Mouse (Mus musculus): ENCODE measurements around the gene Cpa2. TPM values are rescaled to one million over a fixed set of nuclear protein-coding genes. Genes with fewer than 3 reads are reported as not detected.

Cpa2 gene
- polyA plus RNA-seq, 1 experiment = 1.2 TPM

- Histone ChIP-seq H3K4me3 (ENCODE audit: insufficient read depth, low read length) (no peak overlapping the region), H3K4me1 (ENCODE audit: control insufficient read depth, insufficient read depth, low read length) (peaks cover 5% of the 10 kb centered on the region; the same call in 1 of the 2 replicates)
- TF ChIP-seq POLR2A (IDR thresholded peaks at IDR 0.05; ENCODE audit: low read depth, low read length) (no peak), CTCF (IDR thresholded peaks at IDR 0.05; ENCODE audit: borderline replicate concordance, insufficient read depth, low read length) (no peak)
Measured at GRCm38 (mm10) chr6:30570012-30570411, 28.6 kb downstream of the Cpa2 start.

GRCm38 (mm10) chr6:30572456-30573311 is 31.3 kb downstream of the Cpa2 start:
- no peak for TF ChIP-seq CTCF (IDR thresholded peaks at IDR 0.05; ENCODE audit: borderline replicate concordance, insufficient read depth, low read length)
- no peak for TF ChIP-seq POLR2A (IDR thresholded peaks at IDR 0.05; ENCODE audit: low read depth, low read length)
- H3K4me3 ChIP-seq (ENCODE audit: insufficient read depth, low read length) = no peak overlapping the region
- peak overlapping the region; percentile 21; the same call in 1 of the 2 replicates for H3K27ac ChIP-seq (ENCODE audit: insufficient read depth, low read length)
- peaks cover 8% of the 10 kb centered on the region; the same call in 1 of the 2 replicates for H3K4me1 ChIP-seq (ENCODE audit: control insufficient read depth, insufficient read depth, low read length)

More at GRCm38 (mm10) chr6:30570012-30570411, 28.6 kb downstream of the Cpa2 start:
- H3K27ac ChIP-seq (ENCODE audit: insufficient read depth, low read length) = no peak overlapping the region

GRCm38 (mm10) chr6:30573380-30573779 is 32.0 kb downstream of the Cpa2 start:
- peaks cover 8% of the 10 kb centered on the region; the same call in 1 of the 2 replicates for H3K4me1 ChIP-seq (ENCODE audit: control insufficient read depth, insufficient read depth, low read length)
- H3K4me3 ChIP-seq (ENCODE audit: insufficient read depth, low read length) = no peak overlapping the region
- no peak overlapping the region; the same call in 1 of the 2 replicates for H3K27ac ChIP-seq (ENCODE audit: insufficient read depth, low read length)
- TF ChIP-seq CTCF (IDR thresholded peaks at IDR 0.05; ENCODE audit: borderline replicate concordance, insufficient read depth, low read length) = no peak
- TF ChIP-seq POLR2A (IDR thresholded peaks at IDR 0.05; ENCODE audit: low read depth, low read length) = no peak

GRCm38 (mm10) chr6:30574945-30575344 is 33.6 kb downstream of the Cpa2 start:
- Histone ChIP-seq H3K27ac (ENCODE audit: insufficient read depth, low read length) (no peak overlapping the region), H3K4me3 (ENCODE audit: insufficient read depth, low read length) (no peak overlapping the region), H3K4me1 (ENCODE audit: control insufficient read depth, insufficient read depth, low read length) (peaks cover 8% of the 10 kb centered on the region; the same call in 1 of the 2 replicates)
- no peak for TF ChIP-seq POLR2A (IDR thresholded peaks at IDR 0.05; ENCODE audit: low read depth, low read length)
- no peak for TF ChIP-seq CTCF (IDR thresholded peaks at IDR 0.05; ENCODE audit: borderline replicate concordance, insufficient read depth, low read length)

- Histone ChIP-seq H3K4me1 (ENCODE audit: control insufficient read depth, insufficient read depth, low read length) (peaks cover 8% of the 10 kb centered on the region; the same call in 1 of the 2 replicates), H3K4me3 (ENCODE audit: insufficient read depth, low read length) (no peak overlapping the region), H3K27ac (ENCODE audit: insufficient read depth, low read length) (peak overlapping the region; percentile 39; the same call in 1 of the 2 replicates)
- TF ChIP-seq CTCF (IDR thresholded peaks at IDR 0.05; ENCODE audit: borderline replicate concordance, insufficient read depth, low read length) (no peak), POLR2A (IDR thresholded peaks at IDR 0.05; ENCODE audit: low read depth, low read length) (no peak)
Measured at GRCm38 (mm10) chr6:30576477-30577203, 35.3 kb downstream of the Cpa2 start.

GRCm38 (mm10) chr6:30579961-30580840 is 38.8 kb downstream of the Cpa2 start:
- H3K4me3 ChIP-seq (ENCODE audit: insufficient read depth, low read length) = no peak overlapping the region
- no peak overlapping the region for H3K27ac ChIP-seq (ENCODE audit: insufficient read depth, low read length)
- TF ChIP-seq CTCF (IDR thresholded peaks at IDR 0.05; ENCODE audit: borderline replicate concordance, insufficient read depth, low read length) = no peak
- TF ChIP-seq POLR2A (IDR thresholded peaks at IDR 0.05; ENCODE audit: low read depth, low read length) = no peak
- H3K4me1 ChIP-seq (ENCODE audit: control insufficient read depth, insufficient read depth, low read length) = peaks cover 2% of the 10 kb centered on the region; the same call in 1 of the 2 replicates

GRCm38 (mm10) chr6:30580841-30581176 is 39.4 kb downstream of the Cpa2 start:
- Histone ChIP-seq H3K4me3 (ENCODE audit: insufficient read depth, low read length) (no peak overlapping the region), H3K4me1 (ENCODE audit: control insufficient read depth, insufficient read depth, low read length) (peaks cover 2% of the 10 kb centered on the region; the same call in 1 of the 2 replicates), H3K27ac (ENCODE audit: insufficient read depth, low read length) (no peak overlapping the region)
- TF ChIP-seq CTCF (IDR thresholded peaks at IDR 0.05; ENCODE audit: borderline replicate concordance, insufficient read depth, low read length) (no peak), POLR2A (IDR thresholded peaks at IDR 0.05; ENCODE audit: low read depth, low read length) (no peak)

GRCm38 (mm10) chr6:30586886-30587442 is 45.6 kb downstream of the Cpa2 start:
- Histone ChIP-seq H3K27ac (ENCODE audit: insufficient read depth, low read length) (no peak overlapping the region), H3K4me1 (ENCODE audit: control insufficient read depth, insufficient read depth, low read length) (no peaks in the 10 kb centered on the region), H3K4me3 (ENCODE audit: insufficient read depth, low read length) (no peak overlapping the region)
- TF ChIP-seq CTCF (IDR thresholded peaks at IDR 0.05; ENCODE audit: borderline replicate concordance, insufficient read depth, low read length) (no peak), POLR2A (IDR thresholded peaks at IDR 0.05; ENCODE audit: low read depth, low read length) (no peak)

GRCm38 (mm10) chr6:30589819-30590218 is 48.4 kb downstream of the Cpa2 start:
- Histone ChIP-seq H3K4me1 (ENCODE audit: control insufficient read depth, insufficient read depth, low read length) (no peaks in the 10 kb centered on the region), H3K4me3 (ENCODE audit: insufficient read depth, low read length) (no peak overlapping the region), H3K27ac (ENCODE audit: insufficient read depth, low read length) (no peak overlapping the region)
- TF ChIP-seq CTCF (IDR thresholded peaks at IDR 0.05; ENCODE audit: borderline replicate concordance, insufficient read depth, low read length) = no peak
- no peak for TF ChIP-seq POLR2A (IDR thresholded peaks at IDR 0.05; ENCODE audit: low read depth, low read length)
